Mouse (Mus musculus) midbrain, embryonic 14.5 days (tissue): Measurements from ENCODE around the gene Calhm6. TPM values are rescaled to one million over a fixed set of nuclear protein-coding genes. Genes with fewer than 3 reads are reported as not detected.

Experiments
- ATAC-seq: fragments of 200-750 bp; cut with Nextera tagmentation; 2 replicates; pipeline ENCODE4 v1.8.0; 2017; ENCODE audit warnings: moderate number of reproducible peaks, moderate library complexity; ENCODE audit not compliant: low FRiP score, low TSS enrichment
- DNase-seq: peaks from one replicate; pipeline ENCODE4 v3.0.0-alpha.2; 2015
- H3K27ac ChIP-seq: fragments of 300-500 bp; sonication (generic); replicated peaks from 2 replicates; pipeline ENCODE4 v1.5.1; 2014; ENCODE audit warnings: mild to moderate bottlenecking, low read depth, low read length, moderate library complexity
- H3K27me3 ChIP-seq: fragments of 300-500 bp; sonication (generic); 2 replicates; pipeline ENCODE4 v1.6.1; 2014; ENCODE audit warnings: low read length, control low read depth, mixed read lengths; ENCODE audit not compliant: control insufficient read depth, insufficient read depth
- H3K36me3 ChIP-seq: fragments of 300-500 bp; sonication (generic); 2 replicates; pipeline ENCODE4 v1.6.1; 2014; ENCODE audit warnings: low read length, control low read depth; ENCODE audit not compliant: control insufficient read depth, insufficient read depth
- H3K4me1 ChIP-seq: fragments of 300-500 bp; sonication (generic); 2 replicates; pipeline ENCODE4 v1.6.1; 2014; ENCODE audit warnings: mild to moderate bottlenecking, antibody characterized with exemption, low read length, control low read depth; ENCODE audit not compliant: control insufficient read depth, insufficient read depth
- H3K4me2 ChIP-seq: fragments of 300-500 bp; sonication (generic); 2 replicates; pipeline ENCODE4 v1.6.1; 2014; ENCODE audit warnings: mild to moderate bottlenecking, low read length, moderate library complexity
- H3K4me3 ChIP-seq: fragments of 300-500 bp; sonication (generic); replicated peaks from 2 replicates; pipeline ENCODE4 v1.5.1; 2014; ENCODE audit warnings: low read depth, low read length
- H3K9ac ChIP-seq: fragments of 300-500 bp; sonication (generic); replicated peaks from 2 replicates; pipeline ENCODE4 v1.6.1; 2014; ENCODE audit warnings: mild to moderate bottlenecking, low read length, moderate library complexity
- H3K9me3 ChIP-seq: fragments of 300-500 bp; sonication (generic); 2 replicates; pipeline ENCODE4 v1.6.1; 2016; ENCODE audit warnings: low read length, control low read depth, mixed read lengths; ENCODE audit not compliant: control insufficient read depth
- WGBS: fragments of 180-500 bp; shearing (Covaris S2); extraction: QIAGEN DNeasy Blood & Tissue Kit; methylation state at CpG from one replicate; pipeline ENCODE4 v1.1.7; 2014; 5-methylcytosine and 5-hydroxymethylcytosine counted together
- polyA plus RNA-seq: library from polyadenylated mRNA; unstranded; fragments of >200 nt; fragmentation: Nextera tagmentation; extraction: Ambion mirVana; gene quantifications from 2 replicates; pipeline ENCODE4 v1.2.1, GENCODE M21; 2014

The Calhm6 gene
- polyA plus RNA-seq, 1 experiment from 2014 or later, result 1.0 TPM

GRCm38 (mm10) chr10:34090481-34090880, 37.3 kb downstream of the Calhm6 start:
- H3K27me3 ChIP-seq, result no peaks in the 10 kb centered on the region
- H3K27ac ChIP-seq, result no peak overlapping the region
- DNase-seq (no peak), ATAC-seq (no peak)
- H3K9me3 ChIP-seq, result no peaks in the 10 kb centered on the region
- H3K9ac ChIP-seq, result no peak overlapping the region
- H3K36me3 ChIP-seq, result no peaks in the 10 kb centered on the region
- H3K4me2 ChIP-seq, result no peak overlapping the region
- no peak overlapping the region for H3K4me3 ChIP-seq
- WGBS, result 79% methylated on average over 1 of the region's 1 CpGs
- H3K4me1 ChIP-seq, result no peaks in the 10 kb centered on the region

GRCm38 (mm10) chr10:34089517-34089916, 38.3 kb downstream of the Calhm6 start:
- DNase-seq (no peak), ATAC-seq (no peak)
- 87% methylated on average over 3 of the region's 3 CpGs for WGBS
- Histone ChIP-seq H3K27me3 (no peaks in the 10 kb centered on the region), H3K4me2 (no peak overlapping the region), H3K9ac (no peak overlapping the region), H3K4me1 (no peaks in the 10 kb centered on the region), H3K9me3 (no peaks in the 10 kb centered on the region), H3K4me3 (no peak overlapping the region), H3K36me3 (no peaks in the 10 kb centered on the region), H3K27ac (no peak overlapping the region)

- WGBS, result 85% methylated on average over 2 of the region's 2 CpGs
- no peak overlapping the region for H3K4me2 ChIP-seq
- H3K9ac ChIP-seq, result no peak overlapping the region
- no peaks in the 10 kb centered on the region for H3K27me3 ChIP-seq
- no peak overlapping the region for H3K27ac ChIP-seq
- no peaks in the 10 kb centered on the region for H3K4me1 ChIP-seq
- no peaks in the 10 kb centered on the region for H3K9me3 ChIP-seq
- no peak overlapping the region for H3K4me3 ChIP-seq
- DNase-seq (no peak), ATAC-seq (no peak)
- no peaks in the 10 kb centered on the region for H3K36me3 ChIP-seq
Measured at GRCm38 (mm10) chr10:34088515-34088914, 39.3 kb downstream of the Calhm6 start.

- Histone ChIP-seq H3K27me3 (no peaks in the 10 kb centered on the region), H3K36me3 (no peaks in the 10 kb centered on the region), H3K4me3 (no peak overlapping the region), H3K9me3 (no peaks in the 10 kb centered on the region), H3K9ac (no peak overlapping the region), H3K4me2 (no peak overlapping the region), H3K27ac (no peak overlapping the region), H3K4me1 (no peaks in the 10 kb centered on the region)
- ATAC-seq, result no peak
- no peak for DNase-seq
- 90% methylated on average over 1 of the region's 1 CpGs for WGBS
Measured at GRCm38 (mm10) chr10:34086514-34086913, 41.3 kb downstream of the Calhm6 start.

Other genes starting within 250 kb of the Calhm6 start
- 0.51 and 0.74 TPM in 2 replicates for gene Rsph4a, start 222.9 kb downstream of the Calhm6 start, polyA plus RNA-seq
- gene Zup1, start 176.7 kb downstream of the Calhm6 start, polyA plus RNA-seq, result 21.6 and 27.7 TPM in 2 replicates
- gene Rwdd1, start 108.4 kb downstream of the Calhm6 start, polyA plus RNA-seq, result 135 and 152 TPM in 2 replicates
- gene Trappc3l, start 90.4 kb downstream of the Calhm6 start, polyA plus RNA-seq, result not detected in 2 replicates
- gene Calhm4, start 83.7 kb downstream of the Calhm6 start, polyA plus RNA-seq, result not detected in 2 replicates
- 0.18 and 0.62 TPM in 2 replicates for gene Calhm5, start 31.5 kb downstream of the Calhm6 start, polyA plus RNA-seq
- gene Dse, start 79.7 kb upstream of the Calhm6 start, polyA plus RNA-seq, result 3.0 and 9.4 TPM in 2 replicates
- 99.8 and 106 TPM in 2 replicates for gene Tspyl1, start 154.2 kb upstream of the Calhm6 start, polyA plus RNA-seq
- 131 and 247 TPM in 2 replicates for gene Tspyl4, start 169.5 kb upstream of the Calhm6 start, polyA plus RNA-seq